Mouse (Mus musculus): ENCODE results near the gene Kbtbd3. TPM values are rescaled to one million over a fixed set of nuclear protein-coding genes. Genes with fewer than 3 reads are reported as not detected.
A peak's percentile ranks its signal among the peaks of the same experiment; 100 is the strongest.

Kbtbd3 gene
- total and polyA plus RNA-seq, 3 experiments: 1.4 to 2.2 TPM; not detected in 1

GRCm38 (mm10) chr9:4311162-4311561, 1.5 kb downstream of the Kbtbd3 start:
- H3K9me3 ChIP-seq (replicated peaks; ENCODE audit: insufficient read depth, low read length): no peaks in the 10 kb centered on the region
- TF ChIP-seq MAX (IDR thresholded peaks at IDR 0.05; ENCODE audit: low read length) (0 out of 2 replicates have a peak, but pooled peaks have one; percentile 18), CTCF (IDR thresholded peaks at IDR 0.05 in 2 of 3, conservative IDR thresholded peaks at IDR 0.05 in 1 of 3; ENCODE audit: control insufficient read depth in 1 of 3, insufficient read depth in 1 of 3, low read depth in 2 of 3, low read length in 3 of 3, poor library complexity in 1 of 3, severe bottlenecking in 1 of 3) (peak; percentile 20 to 39 (median 31); a peak in 4 of 6 replicates), USF1 (IDR thresholded peaks at IDR 0.05; ENCODE audit: low read depth, low read length) (peak; percentile 34; the same call in 1 of the 2 replicates), RAD21 (IDR thresholded peaks at IDR 0.05; ENCODE audit: low read depth, low read length) (peak; percentile 18), TBP (IDR thresholded peaks at IDR 0.05; ENCODE audit: low read depth, low read length) (peak; percentile 66), ZNF384 (IDR thresholded peaks at IDR 0.05; ENCODE audit: low read depth, low read length) (peak; percentile 22; the same call in 1 of the 2 replicates), ELF1 (IDR thresholded peaks at IDR 0.05; ENCODE audit: low read depth, low read length) (no peak), SMC3 (IDR thresholded peaks at IDR 0.05; ENCODE audit: low read depth, low read length) (peak; percentile 33), UBTF (IDR thresholded peaks at IDR 0.05; ENCODE audit: borderline replicate concordance, insufficient read depth, low read depth, low read length) (no peak), SIN3A (IDR thresholded peaks at IDR 0.05; ENCODE audit: low read length) (peak; percentile 6; the same call in 1 of the 2 replicates)
- peaks cover 21% of the 10 kb centered on the region for H3K79me2 ChIP-seq (ENCODE audit: control insufficient read depth, insufficient read depth, low read length, poor library complexity)
- DNase-seq (ENCODE audit: low read depth, low spot score): peak; percentile 77
- no peaks in the 10 kb centered on the region for H3K27me3 ChIP-seq (ENCODE audit: control insufficient read depth in 1 of 2, insufficient read depth in 2 of 2, low read length in 2 of 2)
- peak overlapping the region; percentile 87 for H3K27ac ChIP-seq (ENCODE audit: control insufficient read depth, low read depth, low read length)
- peak overlapping the region in 1 of 2 experiments; percentile 82; a peak in 2 of 4 replicates for H3K4me3 ChIP-seq (ENCODE audit: control insufficient read depth in 1 of 2, insufficient read depth in 1 of 2, low read depth in 2 of 2, low read length in 2 of 2)
- no peak overlapping the region for H3K9ac ChIP-seq (ENCODE audit: control insufficient read depth, low read depth, low read length, poor library complexity, severe bottlenecking)
- H3K4me1 ChIP-seq (ENCODE audit: control insufficient read depth in 1 of 2, insufficient read depth in 2 of 2, low read length in 2 of 2): peaks cover 3 to 24% of the 10 kb centered on the region in 2 experiments
- peaks cover 10 to 31% of the 10 kb centered on the region in 2 experiments for H3K36me3 ChIP-seq (ENCODE audit: control insufficient read depth in 1 of 2, insufficient read depth in 2 of 2, low read length in 2 of 2)

- H3K9me3 ChIP-seq (replicated peaks; ENCODE audit: insufficient read depth, low read length): no peaks in the 10 kb centered on the region
- peaks cover 3 to 13% of the 10 kb centered on the region in 2 experiments for H3K4me1 ChIP-seq (ENCODE audit: control insufficient read depth in 1 of 2, insufficient read depth in 2 of 2, low read length in 2 of 2)
- H3K4me3 ChIP-seq (ENCODE audit: control insufficient read depth in 1 of 2, insufficient read depth in 1 of 2, low read depth in 2 of 2, low read length in 2 of 2): no peak overlapping the region
- peaks cover 0 to 15% of the 10 kb centered on the region in 2 experiments; a peak in 2 of 4 replicates for H3K36me3 ChIP-seq (ENCODE audit: control insufficient read depth in 1 of 2, insufficient read depth in 2 of 2, low read length in 2 of 2)
- no peak overlapping the region for H3K9ac ChIP-seq (ENCODE audit: control insufficient read depth, low read depth, low read length, poor library complexity, severe bottlenecking)
- no peaks in the 10 kb centered on the region for H3K27me3 ChIP-seq (ENCODE audit: control insufficient read depth in 1 of 2, insufficient read depth in 2 of 2, low read length in 2 of 2)
- no peak overlapping the region for H3K27ac ChIP-seq (ENCODE audit: control insufficient read depth, low read depth, low read length)
- TF ChIP-seq TAL1 (IDR thresholded peaks at IDR 0.05; ENCODE audit: low read length) (no peak), KAT2A (conservative IDR thresholded peaks at IDR 0.05; ENCODE audit: low read depth, low read length) (no peak), ELF1 (IDR thresholded peaks at IDR 0.05; ENCODE audit: low read depth, low read length) (no peak), USF2 (IDR thresholded peaks at IDR 0.05; ENCODE audit: borderline replicate concordance in 1 of 2, insufficient read depth in 1 of 2, low read depth in 1 of 2, low read length in 2 of 2) (no peak), MYC (IDR thresholded peaks at IDR 0.05; ENCODE audit: low read depth, low read length) (no peak), CTCF (IDR thresholded peaks at IDR 0.05 in 2 of 3, conservative IDR thresholded peaks at IDR 0.05 in 1 of 3; ENCODE audit: control insufficient read depth in 1 of 3, insufficient read depth in 1 of 3, low read depth in 2 of 3, low read length in 3 of 3, poor library complexity in 1 of 3, severe bottlenecking in 1 of 3) (no peak), MAFK (IDR thresholded peaks at IDR 0.05; ENCODE audit: borderline replicate concordance, low read depth, low read length) (no peak), TCF12 (IDR thresholded peaks at IDR 0.05; ENCODE audit: low read depth, low read length) (no peak), POLR2AphosphoS5 (IDR thresholded peaks at IDR 0.05; ENCODE audit: borderline replicate concordance, low read depth, low read length) (no peak), ZKSCAN1 (IDR thresholded peaks at IDR 0.05; ENCODE audit: low read depth, low read length) (no peak), UBTF (IDR thresholded peaks at IDR 0.05; ENCODE audit: borderline replicate concordance, insufficient read depth, low read depth, low read length) (no peak), CHD2 (IDR thresholded peaks at IDR 0.05; ENCODE audit: low read length) (no peak), JUND (IDR thresholded peaks at IDR 0.05; ENCODE audit: low read depth, low read length) (no peak)
- peaks cover 7% of the 10 kb centered on the region for H3K79me2 ChIP-seq (ENCODE audit: control insufficient read depth, insufficient read depth, low read length, poor library complexity)
- DNase-seq (ENCODE audit: low read depth, low spot score): no peak
Measured at GRCm38 (mm10) chr9:4313946-4314345, 4.3 kb downstream of the Kbtbd3 start.
